Mouse (Mus musculus) inflammation-experienced regulatory T-cells (primary cell): ENCODE data around the gene Gm21117. TPM values are rescaled to one million over a fixed set of nuclear protein-coding genes. Genes with fewer than 3 reads are reported as not detected.

Source experiments
- polyA plus RNA-seq, 2 experiments: library from polyadenylated mRNA; unstranded; fragments of 100-300 nt; shearing (Covaris generic); gene quantifications; one replicate each; pipeline ENCODE4 v1.2.1; 2017

The Gm21117 gene
- polyA plus RNA-seq: not detected

GRCm38 (mm10) chrY:51124920-51125319 is at the start of gene Gm21117:
Gene Gm21117 (plus strand): TSS chrY:51125220.

